Mouse (Mus musculus) kidney, embryonic 16.5 days (tissue): ENCODE measurements at regions not wholly inside any gene's neighbourhood (a gene's known extent, or its start where the extent isn't known, plus 50 kb on each side); places are given as distances from the start of the nearest gene placed in this dataset.
A peak's percentile ranks its signal among the peaks of the same experiment; 100 is the strongest.

Experiments used
- ATAC-seq: fragments of 200-750 bp; cut with Nextera tagmentation; 2 replicates; pipeline ENCODE4 v1.8.0; 2017; ENCODE audit warnings: moderate TSS enrichment; ENCODE audit not compliant: low FRiP score, low TSS enrichment
- H3K27ac ChIP-seq: fragments of 300-500 bp; sonication (generic); 2 replicates; pipeline ENCODE4 v1.5.1; 2014; ENCODE audit warnings: low read length
- H3K27me3 ChIP-seq: fragments of 300-500 bp; sonication (generic); 2 replicates; pipeline ENCODE4 v1.6.1; 2014; ENCODE audit warnings: low read length, control low read depth, mixed read lengths; ENCODE audit not compliant: insufficient read depth
- H3K36me3 ChIP-seq: fragments of 300-500 bp; sonication (generic); 2 replicates; pipeline ENCODE4 v1.6.1; 2014; ENCODE audit warnings: low read length, control low read depth, mixed read lengths; ENCODE audit not compliant: insufficient read depth
- H3K4me1 ChIP-seq: fragments of 300-500 bp; sonication (generic); 2 replicates; pipeline ENCODE4 v1.6.1; 2014; ENCODE audit warnings: low read length, control low read depth, mixed read lengths; ENCODE audit not compliant: insufficient read depth
- H3K4me2 ChIP-seq: fragments of 300-500 bp; sonication (generic); replicated peaks from 2 replicates; pipeline ENCODE4 v1.6.1; 2014; ENCODE audit warnings: low read depth, low read length
- H3K4me3 ChIP-seq: fragments of 300-500 bp; sonication (generic); 2 replicates; pipeline ENCODE4 v1.5.1; 2014; ENCODE audit warnings: mild to moderate bottlenecking, low read length
- H3K9ac ChIP-seq: fragments of 300-500 bp; sonication (generic); replicated peaks from 2 replicates; pipeline ENCODE4 v1.6.1; 2014; ENCODE audit warnings: low read length
- H3K9me3 ChIP-seq: fragments of 300-500 bp; sonication (generic); 2 replicates; pipeline ENCODE4 v1.6.1; 2016; ENCODE audit warnings: low read length, control low read depth
- WGBS: fragments of 180-500 bp; shearing (Covaris S2); extraction: QIAGEN DNeasy Blood & Tissue Kit; methylation state at CpG from one replicate; pipeline ENCODE4 v1.1.7; 2014; 5-methylcytosine and 5-hydroxymethylcytosine counted together

- H3K9ac ChIP-seq = no peak overlapping the region
- H3K4me1 ChIP-seq = peaks cover 8% of the 10 kb centered on the region; the same call in 1 of the 2 replicates
- H3K27me3 ChIP-seq = peaks cover 12% of the 10 kb centered on the region
- ATAC-seq = peak; percentile 94
- H3K9me3 ChIP-seq = no peaks in the 10 kb centered on the region
- WGBS = 24% methylated on average over 13 of the region's 13 CpGs
- peak overlapping the region; percentile 35 for H3K4me2 ChIP-seq
- H3K27ac ChIP-seq = no peak overlapping the region; the same call in 1 of the 2 replicates
- no peak overlapping the region for H3K4me3 ChIP-seq
- no peaks in the 10 kb centered on the region for H3K36me3 ChIP-seq
These were observed 310.8 kb downstream of the Setd4 start for GRCm38 (mm10) chr16:93292965-93293653.

DNA sequence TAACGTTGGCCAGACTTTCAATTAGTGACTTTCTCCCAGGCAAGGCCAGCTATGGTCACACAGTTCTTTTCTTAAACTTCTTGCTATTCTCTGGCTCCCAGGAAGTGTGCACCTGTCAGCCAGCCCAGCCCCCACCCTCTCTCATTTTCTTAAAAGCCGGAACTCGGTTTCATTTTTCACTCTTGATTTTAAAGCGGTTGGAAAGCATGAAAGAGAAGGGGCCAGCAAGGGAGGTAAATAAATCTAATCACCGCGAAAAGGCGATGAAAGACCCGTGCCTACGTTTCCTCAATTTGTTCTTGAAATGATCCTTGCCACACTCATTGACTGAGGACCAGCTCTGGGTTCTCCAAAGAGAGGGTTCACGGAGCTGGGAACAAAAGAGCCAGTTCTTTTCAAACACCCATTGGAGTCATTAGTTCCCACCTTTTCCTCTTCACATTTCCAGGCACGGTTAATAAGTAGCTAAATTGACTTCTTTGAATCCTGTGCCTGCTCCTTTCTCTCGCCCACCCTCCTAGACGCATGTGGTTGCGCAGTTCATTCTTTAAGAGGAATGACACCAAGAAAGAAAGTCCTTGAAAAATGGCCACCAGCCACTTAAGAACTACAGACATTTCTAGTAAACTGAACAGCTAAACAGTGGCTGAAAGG lies 311.6 kb downstream of the Setd4 start:
- peak overlapping the region; percentile 0; the same call in 1 of the 2 replicates for H3K4me3 ChIP-seq
- H3K4me1 ChIP-seq = peaks cover 8% of the 10 kb centered on the region; the same call in 1 of the 2 replicates
- 15% methylated on average over 14 of the region's 14 CpGs for WGBS
- H3K27ac ChIP-seq = peak overlapping the region; percentile 1
- H3K9me3 ChIP-seq = no peaks in the 10 kb centered on the region
- peak overlapping the region; percentile 7 for H3K9ac ChIP-seq
- no peaks in the 10 kb centered on the region for H3K36me3 ChIP-seq
- peak; percentile 83 for ATAC-seq
- H3K27me3 ChIP-seq = peaks cover 12% of the 10 kb centered on the region
- peak overlapping the region; percentile 35 for H3K4me2 ChIP-seq

DNA sequence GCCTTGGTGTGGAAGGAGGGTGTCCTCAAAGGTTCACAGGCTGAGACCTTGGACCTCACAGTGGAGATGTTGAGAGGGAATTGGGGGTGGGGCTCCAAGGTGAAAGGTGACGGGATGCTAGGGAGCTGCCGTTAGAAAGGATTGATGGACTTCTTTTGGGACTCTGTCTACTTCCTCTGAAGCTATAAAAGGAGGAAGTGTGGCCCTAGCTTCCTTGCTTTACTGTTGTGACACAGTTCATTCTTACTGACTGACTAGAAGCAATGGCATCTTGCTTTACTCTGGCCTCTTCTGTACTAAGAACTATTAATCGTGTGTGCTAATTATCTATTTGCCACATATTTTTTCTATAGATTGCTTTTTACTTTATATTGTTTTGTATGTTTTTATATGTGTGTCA lies 315.8 kb downstream of the Setd4 start:
- no peak overlapping the region for H3K4me2 ChIP-seq
- no peak for ATAC-seq

DNA sequence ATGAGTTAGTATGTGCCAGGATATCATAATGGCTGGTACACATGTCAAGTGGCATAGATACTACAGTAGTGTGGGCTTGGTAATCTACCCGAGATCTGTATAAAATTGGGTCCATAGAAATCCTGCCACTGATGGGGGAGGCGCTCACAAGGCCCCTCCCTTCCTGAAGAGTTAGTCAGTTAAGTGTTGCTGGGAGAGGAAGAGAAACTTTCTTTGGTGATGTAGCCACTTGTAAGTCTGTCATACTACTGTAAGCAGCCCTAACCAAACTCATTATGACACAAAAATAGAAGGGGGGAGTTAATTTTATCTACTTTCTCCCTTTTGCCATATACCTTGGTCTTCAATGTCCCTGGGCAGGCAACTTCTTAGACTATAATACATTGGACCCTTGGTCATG lies 316.3 kb downstream of the Setd4 start:
- H3K4me1 ChIP-seq = peaks cover 6% of the 10 kb centered on the region; the same call in 1 of the 2 replicates
- 0 out of 2 replicates have a peak, but pooled peaks cover 3% of the 10 kb centered on the region for H3K27me3 ChIP-seq
- ATAC-seq = no peak
- no peak overlapping the region for H3K4me3 ChIP-seq
- no peak overlapping the region for H3K27ac ChIP-seq
- H3K9me3 ChIP-seq = peaks cover 5% of the 10 kb centered on the region; the same call in 1 of the 2 replicates
- 82% methylated on average over 2 of the region's 2 CpGs for WGBS
- no peaks in the 10 kb centered on the region for H3K36me3 ChIP-seq
- H3K9ac ChIP-seq = no peak overlapping the region
- no peak overlapping the region for H3K4me2 ChIP-seq

More for the DNA sequence above, 315.8 kb downstream of the Setd4 start:
- Histone ChIP-seq H3K9me3 (peaks cover 5% of the 10 kb centered on the region; the same call in 1 of the 2 replicates), H3K27ac (no peak overlapping the region), H3K36me3 (no peaks in the 10 kb centered on the region), H3K9ac (no peak overlapping the region), H3K4me3 (no peak overlapping the region), H3K27me3 (0 out of 2 replicates have a peak, but pooled peaks cover 3% of the 10 kb centered on the region), H3K4me1 (peaks cover 6% of the 10 kb centered on the region; the same call in 1 of the 2 replicates)
- 54% methylated on average over 3 of the region's 3 CpGs for WGBS

GRCm38 (mm10) chr16:93286816-93287215 lies 317.0 kb downstream of the Setd4 start:
- ATAC-seq = no peak
- no peak overlapping the region for H3K4me2 ChIP-seq
- WGBS = 92% methylated on average over 3 of the region's 3 CpGs

GRCm38 (mm10) chr16:93285191-93285590 lies 318.7 kb downstream of the Setd4 start:
- no peak for ATAC-seq
- no peak overlapping the region for H3K4me3 ChIP-seq
- peaks cover 5% of the 10 kb centered on the region; the same call in 1 of the 2 replicates for H3K9me3 ChIP-seq
- no peak overlapping the region for H3K9ac ChIP-seq
- H3K27ac ChIP-seq = no peak overlapping the region
- no peaks in the 10 kb centered on the region for H3K36me3 ChIP-seq
- 93% methylated on average over 6 of the region's 6 CpGs for WGBS
- H3K27me3 ChIP-seq = no peaks in the 10 kb centered on the region; the same call in 1 of the 2 replicates
- no peaks in the 10 kb centered on the region for H3K4me1 ChIP-seq
- H3K4me2 ChIP-seq = no peak overlapping the region

More at GRCm38 (mm10) chr16:93286816-93287215, 317.0 kb downstream of the Setd4 start:
- Histone ChIP-seq H3K27me3 (peaks cover 3% of the 10 kb centered on the region; the same call in 1 of the 2 replicates), H3K4me3 (no peak overlapping the region), H3K27ac (no peak overlapping the region), H3K36me3 (no peaks in the 10 kb centered on the region), H3K9ac (no peak overlapping the region), H3K9me3 (peaks cover 5% of the 10 kb centered on the region; the same call in 1 of the 2 replicates), H3K4me1 (peaks cover 2% of the 10 kb centered on the region; the same call in 1 of the 2 replicates)

GRCm38 (mm10) chr16:93281715-93282114 lies 322.1 kb downstream of the Setd4 start:
- Histone ChIP-seq H3K4me1 (no peaks in the 10 kb centered on the region), H3K9ac (no peak overlapping the region), H3K27ac (no peak overlapping the region), H3K4me3 (no peak overlapping the region), H3K27me3 (peaks cover 1% of the 10 kb centered on the region; the same call in 1 of the 2 replicates), H3K9me3 (peaks cover 5% of the 10 kb centered on the region; the same call in 1 of the 2 replicates), H3K36me3 (no peaks in the 10 kb centered on the region), H3K4me2 (no peak overlapping the region)
- no peak for ATAC-seq
- 12% methylated on average over 1 of the region's 1 CpGs for WGBS

DNA sequence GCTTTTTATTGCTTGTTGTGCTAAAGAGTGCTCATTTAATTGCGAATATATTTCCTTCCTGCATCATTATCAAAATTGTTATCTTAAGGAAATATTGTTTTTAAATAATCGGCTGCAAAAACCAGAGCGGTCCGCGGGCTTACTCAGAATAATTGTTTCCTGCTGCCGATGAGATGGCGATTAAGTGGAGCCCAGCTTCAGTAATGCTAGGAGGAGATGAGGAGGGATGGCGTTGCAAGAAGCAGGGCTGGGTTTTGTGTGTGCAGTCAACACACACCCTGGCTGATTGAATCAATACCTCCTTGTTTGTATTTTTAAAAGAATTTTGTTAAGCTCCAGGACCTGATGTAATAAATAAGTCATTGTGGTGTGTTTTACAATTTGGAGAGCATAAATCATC lies 331.2 kb downstream of the Setd4 start:
- ATAC-seq = no peak
- Histone ChIP-seq H3K27ac (no peak overlapping the region), H3K4me3 (no peak overlapping the region), H3K4me2 (peak overlapping the region; percentile 8; the same call in 1 of the 2 replicates), H3K4me1 (peaks cover 10% of the 10 kb centered on the region; the same call in 1 of the 2 replicates), H3K9me3 (no peaks in the 10 kb centered on the region), H3K27me3 (peaks cover 13% of the 10 kb centered on the region), H3K36me3 (no peaks in the 10 kb centered on the region), H3K9ac (no peak overlapping the region)
- WGBS = 38% methylated on average over 8 of the region's 8 CpGs

GRCm38 (mm10) chr16:93272146-93272545 lies 331.7 kb downstream of the Setd4 start:
- no peaks in the 10 kb centered on the region for H3K9me3 ChIP-seq
- ATAC-seq = no peak
- H3K27me3 ChIP-seq = peaks cover 13% of the 10 kb centered on the region
- no peaks in the 10 kb centered on the region for H3K36me3 ChIP-seq
- 42% methylated on average over 6 of the region's 6 CpGs for WGBS
- H3K4me2 ChIP-seq = peak overlapping the region; percentile 8; the same call in 1 of the 2 replicates
- H3K27ac ChIP-seq = no peak overlapping the region
- H3K4me3 ChIP-seq = no peak overlapping the region
- peaks cover 10% of the 10 kb centered on the region; the same call in 1 of the 2 replicates for H3K4me1 ChIP-seq
- H3K9ac ChIP-seq = no peak overlapping the region
